Mouse (Mus musculus): ENCODE data around the gene Myh2.

DNA sequence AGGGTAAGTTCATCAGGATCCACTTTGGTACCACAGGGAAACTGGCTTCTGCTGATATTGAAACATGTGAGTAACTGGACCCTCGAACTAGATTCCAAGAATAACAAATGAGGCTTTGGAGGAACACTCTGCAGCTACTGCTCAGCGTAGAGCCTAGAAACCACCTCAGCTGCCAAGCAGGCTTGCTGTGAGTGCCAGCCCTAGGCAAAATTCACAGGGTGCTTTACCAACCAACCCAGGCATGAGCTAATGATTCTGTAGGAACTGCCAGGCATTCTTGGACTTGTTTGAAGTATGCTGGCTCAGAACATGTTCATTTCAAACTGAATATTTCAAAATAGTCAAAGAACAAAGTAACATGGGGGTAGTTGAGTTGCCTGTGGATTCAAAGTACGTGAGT lies 33.9 kb downstream of the Myh2 start:
- TF ChIP-seq CTCF (conservative IDR thresholded peaks at IDR 0.05; ENCODE audit: low read length) = no peak
- no peak for TF ChIP-seq NANOG (IDR thresholded peaks at IDR 0.05; ENCODE audit: borderline replicate concordance, low read length)
